Mouse (Mus musculus) cortical plate, adult 2 months (tissue): Measurements from ENCODE around the gene Slc18a3.

Experiments
- CTCF ChIP-seq: fragments of 200-500 bp; IDR thresholded peaks from 2 replicates; pipeline ENCODE4 v1.5.1; 2011; ENCODE audit warnings: mild to moderate bottlenecking, control low read depth, low read length; ENCODE audit not compliant: insufficient read depth; ENCODE audit errors: extremely low read depth
- POLR2A ChIP-seq: fragments of 200-500 bp; IDR thresholded peaks from 2 replicates; pipeline ENCODE4 v1.6.1; 2011; ENCODE audit warnings: mild to moderate bottlenecking, low read length, control low read depth; ENCODE audit not compliant: insufficient read depth; ENCODE audit errors: extremely low read depth

- TF ChIP-seq POLR2A (no peak), CTCF (no peak)
Measured at GRCm38 (mm10) chr14:32506329-32506728, 41.7 kb upstream of the Slc18a3 start.
